Mouse (Mus musculus) MEL (cell line): ENCODE data around the gene Pradc1. TPM values are rescaled to one million over a fixed set of nuclear protein-coding genes. Genes with fewer than 3 reads are reported as not detected.

ENCODE experiments used
- DNase-seq: peaks from one replicate; pipeline ENCODE4 v3.0.0; 2011; ENCODE audit warnings: low read depth, low spot score
- H3K27ac ChIP-seq: 2 replicates; pipeline ENCODE4 v1.5.1; 2012; ENCODE audit warnings: low read depth, mild to moderate bottlenecking, control low read depth, low read length, moderate library complexity; ENCODE audit not compliant: control insufficient read depth
- H3K27me3 ChIP-seq, 2 experiments: fragments of 150-350 bp in 1 of 2; sonication (generic) in 1 of 2; 2 replicates each; pipeline ENCODE4 v1.6.1; 2012; ENCODE audit warnings: low read length in 2 of 2, mild to moderate bottlenecking in 2 of 2, improper control_type of control experiment in 1 of 2, moderate library complexity in 1 of 2; ENCODE audit not compliant: insufficient read depth in 2 of 2, control insufficient read depth in 1 of 2
- H3K36me3 ChIP-seq, 2 experiments: 2 replicates each; pipeline ENCODE4 v1.6.1; 2012 to 2014; ENCODE audit warnings: low read length in 2 of 2, improper control_type of control experiment in 1 of 2, inconsistent platforms in 1 of 2, mild to moderate bottlenecking in 1 of 2; ENCODE audit not compliant: insufficient read depth in 2 of 2, control insufficient read depth in 1 of 2
- H3K4me1 ChIP-seq, 2 experiments: fragments of 150-350 bp in 1 of 2; sonication (generic) in 1 of 2; 2 replicates each; pipeline ENCODE4 v1.6.1; 2012; ENCODE audit warnings: low read length in 2 of 2, improper control_type of control experiment in 1 of 2, mild to moderate bottlenecking in 1 of 2; ENCODE audit not compliant: insufficient read depth in 2 of 2, control insufficient read depth in 1 of 2
- H3K4me3 ChIP-seq, 2 experiments: fragments of 150-350 bp in 1 of 2; sonication (generic) in 1 of 2; 2 replicates each; pipeline ENCODE4 v1.5.1; 2012; ENCODE audit warnings: low read depth in 2 of 2, low read length in 2 of 2, mild to moderate bottlenecking in 2 of 2, moderate library complexity in 2 of 2, control low read depth in 1 of 2, improper control_type of control experiment in 1 of 2; ENCODE audit not compliant: control insufficient read depth in 1 of 2, insufficient read depth in 1 of 2
- H3K79me2 ChIP-seq: 2 replicates; pipeline ENCODE4 v1.6.1; 2012; ENCODE audit warnings: mild to moderate bottlenecking, low read length, moderate library complexity; ENCODE audit not compliant: control insufficient read depth, poor library complexity, insufficient read depth
- H3K9ac ChIP-seq: 2 replicates; pipeline ENCODE4 v1.6.1; 2012; ENCODE audit warnings: low read depth, mild to moderate bottlenecking, control low read depth, low read length, moderate library complexity; ENCODE audit not compliant: control insufficient read depth, poor library complexity, severe bottlenecking
- H3K9me3 ChIP-seq: fragments of 150-350 bp; sonication (generic); replicated peaks from 2 replicates; pipeline ENCODE4 v1.6.1; 2012; ENCODE audit warnings: mild to moderate bottlenecking, low read length, improper control_type of control experiment, moderate library complexity; ENCODE audit not compliant: insufficient read depth
- BHLHE40 ChIP-seq: IDR thresholded peaks from 2 replicates; pipeline ENCODE4 v1.6.1; 2012; ENCODE audit warnings: low read depth, mild to moderate bottlenecking, inconsistent platforms, low read length, improper control_type of control experiment, borderline replicate concordance
- CHD1 ChIP-seq: IDR thresholded peaks from 2 replicates; pipeline ENCODE4 v1.6.1; 2012; ENCODE audit warnings: low read depth, mild to moderate bottlenecking, inconsistent platforms, low read length, improper control_type of control experiment
- CHD2 ChIP-seq: IDR thresholded peaks from 2 replicates; pipeline ENCODE4 v1.6.1; 2011; ENCODE audit warnings: low read length, improper control_type of control experiment
- E2F4 ChIP-seq: IDR thresholded peaks from 2 replicates; pipeline ENCODE4 v1.6.1; 2011; ENCODE audit warnings: low read depth, low read length, improper control_type of control experiment, borderline replicate concordance
- ELF1 ChIP-seq: IDR thresholded peaks from 2 replicates; pipeline ENCODE4 v1.6.1; 2014; ENCODE audit warnings: low read depth, mild to moderate bottlenecking, inconsistent platforms, low read length, improper control_type of control experiment, moderate library complexity
- GABPA ChIP-seq: IDR thresholded peaks from 2 replicates; pipeline ENCODE4 v1.6.1; 2012; ENCODE audit warnings: low read depth, mild to moderate bottlenecking, inconsistent platforms, low read length, improper control_type of control experiment, moderate library complexity
- GATA1 ChIP-seq: IDR thresholded peaks from 2 replicates; pipeline ENCODE4 v1.6.1; 2011; ENCODE audit warnings: low read depth, low read length, improper control_type of control experiment
- JUND ChIP-seq: IDR thresholded peaks from 2 replicates; pipeline ENCODE4 v1.6.1; 2011; ENCODE audit warnings: low read depth, mild to moderate bottlenecking, improper control_type of control experiment, low read length
- MAFK ChIP-seq: IDR thresholded peaks from 2 replicates; pipeline ENCODE4 v1.6.1; 2011; ENCODE audit warnings: low read depth, mild to moderate bottlenecking, low read length, improper control_type of control experiment, borderline replicate concordance
- MAX ChIP-seq: IDR thresholded peaks from 2 replicates; pipeline ENCODE4 v1.6.1; 2011; ENCODE audit warnings: low read length, improper control_type of control experiment
- MAZ ChIP-seq: IDR thresholded peaks from 2 replicates; pipeline ENCODE4 v1.6.1; 2012; ENCODE audit warnings: low read depth, mild to moderate bottlenecking, inconsistent platforms, low read length, improper control_type of control experiment
- MYB ChIP-seq: IDR thresholded peaks from 2 replicates; pipeline ENCODE4 v1.6.1; 2011; ENCODE audit warnings: mild to moderate bottlenecking, low read depth, low read length, improper control_type of control experiment
- MYC ChIP-seq: IDR thresholded peaks from 2 replicates; pipeline ENCODE4 v1.6.1; 2011; ENCODE audit warnings: low read depth, mild to moderate bottlenecking, low read length, improper control_type of control experiment, moderate library complexity
- NELFE ChIP-seq: IDR thresholded peaks from 2 replicates; pipeline ENCODE4 v1.6.1; 2011; ENCODE audit warnings: low read depth, low read length, improper control_type of control experiment
- NRF1 ChIP-seq: IDR thresholded peaks from 2 replicates; pipeline ENCODE4 v1.6.1; 2014; ENCODE audit warnings: low read depth, mild to moderate bottlenecking, inconsistent platforms, low read length, improper control_type of control experiment, moderate library complexity; ENCODE audit not compliant: poor library complexity, insufficient read depth, severe bottlenecking
- POLR2AphosphoS2 ChIP-seq: IDR thresholded peaks from 2 replicates; pipeline ENCODE4 v1.6.1; 2011; ENCODE audit warnings: low read length, improper control_type of control experiment
- POLR2AphosphoS5 ChIP-seq: IDR thresholded peaks from 2 replicates; pipeline ENCODE4 v1.6.1; 2012; ENCODE audit warnings: low read depth, borderline replicate concordance, mild to moderate bottlenecking, inconsistent platforms, low read length, moderate library complexity, mixed read lengths
- SIN3A ChIP-seq: IDR thresholded peaks from 2 replicates; pipeline ENCODE4 v1.6.1; 2012; ENCODE audit warnings: low read length, improper control_type of control experiment, inconsistent platforms
- SMC3 ChIP-seq: IDR thresholded peaks from 2 replicates; pipeline ENCODE4 v1.6.1; 2011; ENCODE audit warnings: low read depth, low read length, improper control_type of control experiment
- TBP ChIP-seq: IDR thresholded peaks from 2 replicates; pipeline ENCODE4 v1.8.0; 2011; ENCODE audit warnings: low read depth, low read length, improper control_type of control experiment
- TCF12 ChIP-seq: IDR thresholded peaks from 2 replicates; pipeline ENCODE4 v1.6.1; 2014; ENCODE audit warnings: low read depth, mild to moderate bottlenecking, inconsistent platforms, low read length, improper control_type of control experiment, moderate library complexity
- UBTF ChIP-seq: IDR thresholded peaks from 2 replicates; pipeline ENCODE4 v1.6.1; 2012; ENCODE audit warnings: low read depth, mild to moderate bottlenecking, inconsistent platforms, low read length, improper control_type of control experiment, moderate library complexity, borderline replicate concordance; ENCODE audit not compliant: insufficient read depth
- USF1 ChIP-seq: IDR thresholded peaks from 2 replicates; pipeline ENCODE4 v1.6.1; 2014; ENCODE audit warnings: low read depth, mild to moderate bottlenecking, inconsistent platforms, low read length, improper control_type of control experiment, moderate library complexity
- USF2 ChIP-seq, 2 experiments: IDR thresholded peaks; 2 replicates each; pipeline ENCODE4 v1.6.1; 2011 to 2012; ENCODE audit warnings: improper control_type of control experiment in 2 of 2, low read length in 2 of 2, borderline replicate concordance in 1 of 2, inconsistent platforms in 1 of 2, low read depth in 1 of 2, mild to moderate bottlenecking in 1 of 2; ENCODE audit not compliant: insufficient read depth in 1 of 2
- ZC3H11A ChIP-seq: IDR thresholded peaks from 2 replicates; pipeline ENCODE4 v1.6.1; 2012; ENCODE audit warnings: low read depth, mild to moderate bottlenecking, inconsistent platforms, low read length, improper control_type of control experiment
- ZKSCAN1 ChIP-seq: IDR thresholded peaks from 2 replicates; pipeline ENCODE4 v1.6.1; 2012; ENCODE audit warnings: low read depth, mild to moderate bottlenecking, inconsistent platforms, low read length, improper control_type of control experiment, moderate library complexity
- ZMIZ1 ChIP-seq: IDR thresholded peaks from 2 replicates; pipeline ENCODE4 v1.6.1; 2012; ENCODE audit warnings: low read depth, mild to moderate bottlenecking, inconsistent platforms, low read length, improper control_type of control experiment, moderate library complexity
- ZNF384 ChIP-seq: IDR thresholded peaks from 2 replicates; pipeline ENCODE4 v1.6.1; 2012; ENCODE audit warnings: low read depth, mild to moderate bottlenecking, inconsistent platforms, low read length, improper control_type of control experiment
- polyA plus RNA-seq, 2 experiments: library from polyadenylated mRNA; stranded (reverse) in 1 of 2; unstranded in 1 of 2; fragments of >175 nt in 1 of 2; fragments of >200 nt in 1 of 2; gene quantifications; 2 replicates each; pipeline versions ENCODE4 v1.2.1 to v1.2.4; 2012; ENCODE audit warnings: low replicate concordance in 2 of 2, low read depth in 1 of 2; ENCODE audit not compliant: insufficient read length in 2 of 2, insufficient read depth in 1 of 2, missing spikeins in 1 of 2
- total RNA-seq: library from RNA; depleted of rRNA; stranded (reverse); fragments of 300-350 nt; gene quantifications from 2 replicates; pipeline ENCODE4 v1.2.3, GENCODE M21; 2012

The Pradc1 gene
- total and polyA plus RNA-seq, 3 experiments: 33.6 to 47.9 TPM; not detected in 1

GRCm38 (mm10) chr6:85451664-85452410, at the start of gene Pradc1 (continued):
- TF ChIP-seq MAZ: no peak
- peak; percentile 96 for TF ChIP-seq MYC
- no peak for TF ChIP-seq ZKSCAN1
- no peak for TF ChIP-seq ZC3H11A
- TF ChIP-seq TBP: peak; percentile 96

- Histone ChIP-seq H3K4me3 (no peak overlapping the region), H3K9me3 (no peaks in the 10 kb centered on the region), H3K27ac (no peak overlapping the region), H3K9ac (no peak overlapping the region)
- DNase-seq: no peak
- TF ChIP-seq USF2 (IDR thresholded peaks at IDR 0.05; ENCODE audit: borderline replicate concordance in 1 of 2, insufficient read depth in 1 of 2, low read depth in 1 of 2, low read length in 2 of 2) (no peak), MYC (no peak)
- TF ChIP-seq, all 39 proteins: peak for 0
- Histone ChIP-seq H3K79me2 (no peaks in the 10 kb centered on the region), H3K4me1 (no peaks in the 10 kb centered on the region), H3K36me3 (no peaks in the 10 kb centered on the region), H3K27me3 (peaks cover 0 to 3% of the 10 kb centered on the region in 2 experiments; a peak in 1 of 4 replicates)
Observed at GRCm38 (mm10) chr6:85500416-85500815, 48.6 kb upstream of the Pradc1 start.

GRCm38 (mm10) chr6:85498147-85498546, 46.4 kb upstream of the Pradc1 start:
- H3K27ac ChIP-seq: no peak overlapping the region
- no peaks in the 10 kb centered on the region for H3K36me3 ChIP-seq
- DNase-seq: peak; percentile 51
- H3K4me3 ChIP-seq: no peak overlapping the region
- H3K9me3 ChIP-seq: no peaks in the 10 kb centered on the region
- H3K4me1 ChIP-seq: no peaks in the 10 kb centered on the region
- no peaks in the 10 kb centered on the region for H3K79me2 ChIP-seq
- peaks cover 0 to 9% of the 10 kb centered on the region in 2 experiments; a peak in 3 of 4 replicates for H3K27me3 ChIP-seq
- no peak overlapping the region for H3K9ac ChIP-seq
- no peak for TF ChIP-seq NRF1
- TF ChIP-seq JUND: no peak
- no peak for TF ChIP-seq NELFE
- TF ChIP-seq ZNF384: peak; percentile 59; the same call in 1 of the 2 replicates
- no peak for TF ChIP-seq SMC3
- TF ChIP-seq ZKSCAN1: peak; percentile 87
- no peak for TF ChIP-seq CHD1
- TF ChIP-seq ZMIZ1: no peak
- TF ChIP-seq GATA1: peak; percentile 31; the same call in 1 of the 2 replicates
- no peak for TF ChIP-seq GABPA
- TF ChIP-seq E2F4: no peak
- no peak for TF ChIP-seq ELF1
- TF ChIP-seq MAX: no peak
- no peak for TF ChIP-seq TCF12
- no peak for TF ChIP-seq POLR2AphosphoS2
- no peak for TF ChIP-seq POLR2AphosphoS5
- TF ChIP-seq MYB: no peak
- no peak for TF ChIP-seq CHD2
- TF ChIP-seq MYC: no peak
- TF ChIP-seq USF1: no peak
- TF ChIP-seq UBTF: no peak
- TF ChIP-seq MAFK: no peak
- no peak for TF ChIP-seq BHLHE40
- TF ChIP-seq MAZ: no peak
- peak; percentile 70 for TF ChIP-seq SIN3A
- TF ChIP-seq TBP: no peak
